Mouse (Mus musculus) testis, adult 2 months (tissue): ENCODE measurements around the gene Vmn2r7.

Source experiments
- CTCF ChIP-seq: fragments of 200-500 bp; IDR thresholded peaks from 2 replicates; pipeline ENCODE4 v1.5.1; 2012; ENCODE audit warnings: low read depth, mild to moderate bottlenecking, inconsistent platforms, low read length, moderate library complexity; ENCODE audit not compliant: control insufficient read depth, insufficient read depth, insufficient replicate concordance
- POLR2A ChIP-seq: fragments of 200-500 bp; IDR thresholded peaks from 2 replicates; pipeline ENCODE4 v1.6.1; 2012; ENCODE audit warnings: low read depth, mild to moderate bottlenecking, inconsistent platforms, low read length, moderate library complexity; ENCODE audit not compliant: control insufficient read depth

- no peak for TF ChIP-seq CTCF
- TF ChIP-seq POLR2A, result no peak
Measured at GRCm38 (mm10) chr3:64842881-64843280, 1.7 kb downstream of the Vmn2r7 start.
